Mouse (Mus musculus) hindbrain, embryonic 11.5 days (tissue): Measurements from ENCODE around the gene Plekha5. TPM values are rescaled to one million over a fixed set of nuclear protein-coding genes. Genes with fewer than 3 reads are reported as not detected.

ENCODE experiments used
- ATAC-seq: fragments of 200-750 bp; cut with Nextera tagmentation; 2 replicates; pipeline ENCODE4 v1.8.0; 2017; ENCODE audit warnings: mild to moderate bottlenecking, moderate TSS enrichment, moderate library complexity; ENCODE audit not compliant: low FRiP score
- DNase-seq: peaks from one replicate; pipeline ENCODE4 v3.0.0-alpha.2; 2015; ENCODE audit warnings: low spot score
- H3K27ac ChIP-seq: fragments of 300-500 bp; sonication (generic); 2 replicates; pipeline ENCODE4 v1.5.1; 2014; ENCODE audit warnings: mild to moderate bottlenecking, low read depth, low read length
- H3K27me3 ChIP-seq: fragments of 300-500 bp; sonication (generic); 2 replicates; pipeline ENCODE4 v1.6.1; 2014; ENCODE audit warnings: mild to moderate bottlenecking, low read length, moderate library complexity, mixed read lengths; ENCODE audit not compliant: control insufficient read depth, insufficient read depth
- H3K36me3 ChIP-seq: fragments of 300-500 bp; sonication (generic); 2 replicates; pipeline ENCODE4 v1.6.1; 2014; ENCODE audit warnings: mild to moderate bottlenecking, low read length, moderate library complexity, mixed read lengths; ENCODE audit not compliant: control insufficient read depth, insufficient read depth
- H3K4me1 ChIP-seq: fragments of 300-500 bp; sonication (generic); replicated peaks from 2 replicates; pipeline ENCODE4 v1.6.1; 2014; ENCODE audit warnings: low read length, mixed read lengths; ENCODE audit not compliant: control insufficient read depth, insufficient read depth
- H3K4me2 ChIP-seq: fragments of 300-500 bp; sonication (generic); replicated peaks from 2 replicates; pipeline ENCODE4 v1.6.1; 2014; ENCODE audit warnings: mild to moderate bottlenecking, low read depth, low read length
- H3K4me3 ChIP-seq: fragments of 300-500 bp; sonication (generic); 2 replicates; pipeline ENCODE4 v1.5.1; 2014; ENCODE audit warnings: low read depth, low read length
- H3K9ac ChIP-seq: fragments of 300-500 bp; sonication (generic); 2 replicates; pipeline ENCODE4 v1.6.1; 2014; ENCODE audit warnings: low read depth, low read length
- H3K9me3 ChIP-seq: fragments of 300-500 bp; sonication (generic); 2 replicates; pipeline ENCODE4 v1.6.1; 2016; ENCODE audit warnings: low read length; ENCODE audit not compliant: control insufficient read depth
- WGBS: fragments of 180-500 bp; shearing (Covaris S2); extraction: QIAGEN DNeasy Blood & Tissue Kit; methylation state at CpG from one replicate; pipeline ENCODE4 v1.1.7; 2014; 5-methylcytosine and 5-hydroxymethylcytosine counted together
- polyA plus RNA-seq: library from polyadenylated mRNA; unstranded; fragments of >200 nt; fragmentation: Nextera tagmentation; extraction: Ambion mirVana; gene quantifications from 2 replicates; pipeline ENCODE4 v1.2.1, GENCODE M21; 2014

The Plekha5 gene
- polyA plus RNA-seq, 1 experiment from 2014 or later: 50.8 TPM

GRCm38 (mm10) chr6:140633616-140634015, 209.8 kb downstream of the Plekha5 start:
- Histone ChIP-seq H3K27ac (no peak overlapping the region), H3K4me2 (no peak overlapping the region), H3K36me3 (no peaks in the 10 kb centered on the region), H3K27me3 (no peaks in the 10 kb centered on the region), H3K4me1 (no peaks in the 10 kb centered on the region), H3K9me3 (no peaks in the 10 kb centered on the region), H3K4me3 (no peak overlapping the region), H3K9ac (no peak overlapping the region)
- 91% methylated on average over 8 of the region's 8 CpGs for WGBS
- DNase-seq: no peak
- no peak for ATAC-seq

DNA sequence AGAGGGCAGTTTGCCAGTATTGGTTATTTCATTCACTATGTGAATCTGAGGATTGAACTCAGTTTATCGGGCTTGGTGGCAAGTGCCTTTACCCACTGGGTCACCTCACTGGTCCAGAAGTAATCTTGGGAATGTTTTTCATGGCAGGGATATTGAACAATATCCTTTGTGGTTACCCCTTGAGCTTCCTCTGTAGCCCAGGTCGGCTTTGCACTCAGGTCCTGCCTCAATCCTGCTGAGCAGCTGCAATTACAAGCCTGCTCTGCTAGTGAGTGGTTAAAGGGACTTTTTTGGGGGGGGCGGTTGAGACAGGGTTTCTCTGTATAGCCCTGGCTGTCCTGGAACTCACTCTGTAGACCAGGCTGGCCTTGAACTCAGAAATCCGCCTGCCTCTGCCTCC, 212.4 kb downstream of the Plekha5 start:
- no peaks in the 10 kb centered on the region for H3K36me3 ChIP-seq
- H3K4me2 ChIP-seq: no peak overlapping the region
- no peaks in the 10 kb centered on the region for H3K4me1 ChIP-seq
- ATAC-seq (no peak), DNase-seq (no peak)
- H3K27me3 ChIP-seq: no peaks in the 10 kb centered on the region
- whole genome bisulfite sequencing: 96% methylated on average over 4 of the region's 4 CpGs
- no peak overlapping the region for H3K4me3 ChIP-seq
- no peak overlapping the region for H3K27ac ChIP-seq
- H3K9me3 ChIP-seq: no peaks in the 10 kb centered on the region
- H3K9ac ChIP-seq: no peak overlapping the region

- H3K9me3 ChIP-seq: no peaks in the 10 kb centered on the region
- ATAC-seq: no peak
- H3K27ac ChIP-seq: no peak overlapping the region
- H3K4me3 ChIP-seq: no peak overlapping the region
- 90% methylated on average over 7 of the region's 7 CpGs for WGBS
- no peaks in the 10 kb centered on the region for H3K27me3 ChIP-seq
- DNase-seq: no peak
- no peak overlapping the region for H3K4me2 ChIP-seq
- H3K4me1 ChIP-seq: no peaks in the 10 kb centered on the region
- no peak overlapping the region for H3K9ac ChIP-seq
- H3K36me3 ChIP-seq: 0 out of 2 replicates have a peak, but pooled peaks cover 2% of the 10 kb centered on the region
Observed at GRCm38 (mm10) chr6:140642010-140642409, 218.2 kb downstream of the Plekha5 start.

DNA sequence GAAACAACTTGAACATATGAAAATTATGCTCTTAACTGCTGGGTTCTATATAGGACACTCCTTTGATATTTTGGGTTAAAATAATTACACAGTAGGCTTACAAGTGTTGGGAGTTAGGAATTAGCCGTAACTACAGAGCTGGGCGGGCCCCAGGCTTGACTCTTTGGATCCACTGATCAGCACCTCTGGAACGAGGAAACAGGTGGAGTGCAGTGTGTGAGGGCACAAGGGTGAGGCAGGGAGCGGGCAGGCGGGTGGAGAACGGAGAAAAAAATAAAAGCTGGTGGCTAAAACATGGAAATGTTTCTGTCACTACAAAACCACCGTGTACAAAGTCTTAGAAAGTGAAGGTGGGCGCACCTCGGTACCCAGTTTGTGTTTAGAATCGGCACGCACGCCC, 218.8 kb downstream of the Plekha5 start:
- Histone ChIP-seq H3K36me3 (0 out of 2 replicates have a peak, but pooled peaks cover 2% of the 10 kb centered on the region), H3K4me1 (no peaks in the 10 kb centered on the region), H3K9me3 (no peaks in the 10 kb centered on the region), H3K27ac (no peak overlapping the region), H3K4me2 (no peak overlapping the region), H3K27me3 (no peaks in the 10 kb centered on the region), H3K4me3 (no peak overlapping the region), H3K9ac (no peak overlapping the region)
- no peak for DNase-seq
- ATAC-seq: no peak
- WGBS: 95% methylated on average over 12 of the region's 12 CpGs

- H3K9ac ChIP-seq: no peak overlapping the region
- DNase-seq: no peak
- ATAC-seq: no peak
- no peak overlapping the region for H3K4me3 ChIP-seq
- no peak overlapping the region for H3K4me2 ChIP-seq
- H3K27ac ChIP-seq: no peak overlapping the region
- no peaks in the 10 kb centered on the region for H3K9me3 ChIP-seq
- no peaks in the 10 kb centered on the region for H3K27me3 ChIP-seq
- no peaks in the 10 kb centered on the region for H3K4me1 ChIP-seq
- H3K36me3 ChIP-seq: 0 out of 2 replicates have a peak, but pooled peaks cover 2% of the 10 kb centered on the region
Observed at GRCm38 (mm10) chr6:140645931-140646330, 222.1 kb downstream of the Plekha5 start.

Other genes starting within 250 kb of the Plekha5 start
- 12.8 and 18.9 TPM in 2 replicates for gene Aebp2, start 198.6 kb downstream of the Plekha5 start, polyA plus RNA-seq